Mouse (Mus musculus) ovary, postnatal 36 days (tissue): Measurements from ENCODE around the gene Gm49395.

ENCODE experiments used
- DNase-seq: peaks from one replicate; pipeline ENCODE4 v3.0.0; 2022; ENCODE audit warnings: low spot score, mixed read lengths

The Gm49395 gene

DNA sequence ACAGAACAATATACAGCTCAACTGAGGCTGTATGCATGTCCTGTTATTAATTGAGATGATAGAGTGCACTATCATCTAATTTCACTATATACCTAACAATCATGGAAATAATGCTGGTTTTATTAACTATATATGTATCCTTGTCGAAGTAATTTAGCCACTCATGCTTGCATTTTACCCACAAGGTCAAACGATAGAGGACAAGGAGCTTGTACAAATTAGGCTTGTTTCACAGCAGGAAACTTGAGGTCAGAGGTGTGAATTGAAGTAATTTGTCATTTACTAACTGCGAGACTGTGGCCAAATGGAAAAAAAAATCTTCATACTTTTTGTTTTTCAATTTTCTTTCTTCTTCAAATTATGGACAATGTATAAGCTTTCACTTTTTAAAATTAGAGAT, 3.5 kb downstream of the Gm49395 start:
- no peak for DNase-seq

DNA sequence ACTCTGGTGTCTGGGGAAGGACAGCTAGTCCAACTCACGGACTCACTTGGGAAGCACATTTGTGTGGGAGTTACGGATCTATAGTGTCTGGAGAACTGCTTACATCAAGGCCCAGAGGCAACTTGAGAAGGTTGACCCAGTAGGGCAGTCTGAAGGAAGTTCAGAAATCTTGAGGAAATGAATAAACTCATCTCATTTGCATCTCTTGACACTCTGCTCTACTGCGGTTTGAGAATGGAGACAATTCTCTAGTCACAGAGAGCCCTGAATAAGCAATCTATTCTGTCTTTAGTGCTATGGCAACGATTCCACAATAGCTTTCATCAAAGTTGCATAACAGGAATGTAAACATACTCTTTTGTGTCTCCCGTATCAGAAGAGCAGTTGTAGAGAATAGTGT, 4.8 kb downstream of the Gm49395 start:
- no peak for DNase-seq

DNA sequence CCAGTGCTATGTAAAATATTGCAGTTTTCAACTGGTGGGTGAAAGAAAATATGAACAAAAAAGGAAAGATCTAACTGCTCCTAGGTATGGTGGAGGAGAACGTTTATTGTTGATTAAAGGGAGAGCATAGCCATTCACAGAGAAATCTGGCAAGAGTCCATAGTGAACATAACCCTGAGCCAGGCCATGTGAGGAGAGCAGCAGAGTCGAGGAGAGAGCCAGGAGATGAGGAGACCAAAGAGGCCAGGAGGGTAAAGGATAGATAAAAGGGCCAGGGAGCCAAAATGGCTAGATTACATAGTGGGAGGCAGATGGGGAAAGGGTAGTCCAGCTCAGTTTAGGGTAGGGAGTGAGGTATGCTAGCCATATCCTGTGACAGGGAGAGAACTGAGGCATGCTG, 5.5 kb downstream of the Gm49395 start:
- DNase-seq = no peak

DNA sequence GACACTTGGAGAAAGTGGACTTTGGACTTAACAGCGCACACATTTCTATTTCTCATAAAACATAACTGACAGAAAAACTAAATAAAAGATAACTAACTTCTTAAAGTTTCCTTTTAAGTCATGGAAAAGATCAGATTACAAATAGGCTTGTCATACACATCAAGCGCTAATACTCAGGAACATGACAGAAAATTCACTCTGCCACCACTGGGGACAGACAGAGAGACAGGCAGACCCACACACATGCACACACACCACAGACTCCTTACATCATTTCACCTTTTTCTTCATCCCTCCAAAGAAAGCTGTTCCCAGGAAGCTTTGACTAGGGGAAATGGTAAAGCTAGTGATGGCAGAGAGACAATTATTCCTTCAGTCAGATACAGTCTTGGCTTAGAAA, 6.3 kb downstream of the Gm49395 start:
- no peak for DNase-seq

DNA sequence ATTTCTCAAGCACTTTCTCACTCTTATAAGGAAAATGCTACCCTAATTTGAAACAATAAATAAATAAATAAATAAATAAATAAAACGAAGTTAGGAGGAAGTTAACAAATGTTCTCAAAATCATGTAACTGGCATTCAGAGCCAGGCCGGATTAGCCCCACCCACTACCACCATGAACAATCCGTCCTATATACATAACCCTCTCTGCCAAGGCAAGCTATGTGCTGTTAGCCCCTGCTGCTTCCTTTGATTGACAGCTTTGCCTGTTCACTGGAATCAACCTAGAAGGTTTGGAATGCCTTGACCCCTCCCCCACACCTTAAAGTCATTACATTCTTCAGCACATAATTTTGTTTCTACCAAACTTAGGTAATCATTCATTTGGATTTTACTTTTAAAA, 10.2 kb downstream of the Gm49395 start:
- no peak for DNase-seq

DNA sequence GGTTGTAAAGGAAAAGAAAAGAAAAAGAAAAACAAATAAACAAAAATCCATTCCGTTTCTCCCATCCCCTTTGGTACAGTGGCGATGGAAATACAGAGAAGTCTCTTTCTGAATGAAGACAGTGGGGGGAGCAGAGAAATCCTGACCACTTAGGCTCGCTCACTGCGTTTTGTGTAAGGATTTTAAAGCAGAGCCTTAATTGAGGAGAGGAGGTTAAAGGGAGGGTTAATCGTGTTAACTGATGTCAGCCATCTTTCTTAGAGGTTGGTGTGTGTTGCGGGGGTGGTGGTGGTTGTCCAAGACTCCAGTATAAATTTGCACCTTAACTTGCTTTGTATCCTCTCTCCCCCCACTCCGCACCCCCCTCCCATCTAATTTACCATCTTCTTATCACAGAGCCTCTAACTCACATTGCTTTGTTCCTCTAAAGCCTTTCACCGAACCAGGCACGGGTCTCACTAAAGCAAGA, 10.7 kb downstream of the Gm49395 start:
- no peak for DNase-seq

DNA sequence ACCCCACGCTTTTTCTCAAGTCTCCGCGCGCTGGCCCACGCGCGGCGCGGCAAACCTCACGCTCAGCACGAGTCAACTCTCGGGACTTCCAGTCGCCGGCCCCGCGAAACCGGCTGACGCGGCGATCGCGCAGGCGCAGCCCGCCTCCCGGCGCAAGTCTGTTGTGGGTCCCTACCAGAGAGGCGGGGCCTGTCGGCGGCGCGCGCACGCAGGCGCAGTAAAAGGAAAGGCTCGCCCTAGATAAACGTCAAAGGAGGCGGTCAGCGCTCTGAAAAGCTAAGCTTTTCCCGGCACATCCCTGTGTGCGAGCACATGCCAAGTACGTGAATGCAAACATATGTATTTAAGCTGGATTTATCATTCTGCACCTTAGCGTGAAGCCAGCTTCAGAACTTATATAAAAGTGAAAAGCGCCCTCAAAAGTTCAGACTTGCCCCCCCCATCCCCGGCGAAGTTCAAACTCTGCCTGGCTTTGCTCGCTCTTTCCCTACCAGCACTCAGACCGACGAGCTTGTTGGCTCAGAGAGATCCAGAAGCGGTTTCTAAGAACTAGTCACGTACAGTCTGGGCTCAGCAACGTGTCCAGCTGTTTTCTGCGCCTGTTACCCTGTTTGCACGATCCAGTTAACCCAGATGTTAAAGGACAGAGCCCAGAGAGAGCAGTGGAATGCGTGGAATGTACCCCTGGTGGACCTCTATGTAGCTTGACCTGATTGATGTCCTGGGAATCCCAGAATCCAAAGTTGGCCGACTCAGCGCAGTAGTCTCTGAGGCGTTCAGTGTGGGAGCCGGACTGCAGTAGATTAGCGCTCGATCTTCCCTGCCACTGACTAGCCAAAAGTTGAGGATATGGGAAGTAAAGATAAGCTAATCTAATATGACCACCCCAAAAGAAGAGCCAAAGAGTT, 11.4 kb downstream of the Gm49395 start, which contains the start of gene Pelo:
TSS of gene Pelo (minus strand) at position 118 of the 908 bp plus-strand sequence.
- DNase-seq = peak; percentile 96

DNA sequence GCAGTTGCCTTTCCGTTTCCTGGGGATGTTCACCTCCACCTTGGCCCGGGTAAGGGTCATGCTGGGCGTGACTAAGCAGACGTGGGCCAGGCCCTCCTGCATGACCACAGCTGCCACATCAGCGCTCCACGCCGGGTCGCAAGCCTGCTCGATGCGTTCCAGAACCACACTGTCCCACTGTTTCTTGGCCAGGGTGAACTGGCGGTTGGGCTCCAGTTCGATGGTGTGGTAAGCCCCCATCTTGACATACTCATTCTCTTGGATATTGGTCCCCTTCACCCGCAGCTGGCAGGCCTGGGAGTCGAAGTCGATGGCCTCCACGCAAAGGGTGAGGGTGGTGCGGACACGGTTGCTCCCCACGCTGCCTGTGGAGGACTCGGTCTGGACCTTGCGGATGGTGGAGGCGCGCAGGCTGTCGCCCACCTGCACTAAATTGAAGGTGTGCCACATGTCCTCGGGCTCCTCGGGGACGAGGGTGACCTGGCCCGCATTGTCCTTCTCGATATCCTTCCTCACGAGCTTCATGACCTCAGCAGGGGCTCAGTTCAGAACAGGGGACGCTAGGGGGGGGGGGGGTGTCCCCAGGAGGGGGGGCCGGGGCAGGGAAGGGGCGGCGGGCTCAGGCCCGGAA, 12.2 kb downstream of the Gm49395 start:
- peak; percentile 27 for DNase-seq

DNA sequence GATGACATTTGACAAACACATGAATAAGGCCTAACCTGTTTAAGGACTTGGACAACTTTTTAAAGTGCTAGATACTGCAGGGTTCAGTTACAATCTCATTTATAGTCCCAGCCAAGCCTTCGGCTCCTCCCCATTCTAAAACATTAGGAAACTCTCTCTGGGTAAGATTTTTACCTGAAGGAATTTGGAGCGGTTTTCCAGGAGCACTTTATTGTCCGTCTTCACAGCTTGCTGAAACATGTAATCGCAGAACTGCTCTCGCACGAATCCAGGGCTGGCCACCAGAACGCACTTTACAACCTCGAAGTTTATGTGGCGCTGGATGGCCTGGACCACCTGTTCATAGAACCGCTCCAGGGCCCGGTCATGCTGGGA, 12.7 kb downstream of the Gm49395 start:
- no peak for DNase-seq

DNA sequence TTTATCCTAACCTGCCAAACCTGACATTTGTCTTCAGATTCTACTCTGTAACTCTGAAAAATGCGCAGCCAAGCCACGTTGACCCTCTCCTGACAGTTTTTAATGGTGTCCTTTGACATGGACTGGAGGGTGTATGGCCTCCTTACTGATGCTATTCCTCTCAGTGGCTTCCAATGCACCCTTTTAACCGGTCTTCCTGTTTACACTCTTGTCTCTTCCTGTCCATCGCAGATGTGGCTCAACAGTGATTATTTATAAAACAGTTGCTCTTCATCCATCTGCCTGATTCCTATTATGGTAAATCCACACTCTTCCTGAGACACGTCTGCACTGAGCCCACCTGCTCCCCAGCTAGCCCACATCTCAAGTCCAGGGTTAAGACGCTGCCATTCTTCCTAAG, 15.7 kb downstream of the Gm49395 start:
- no peak for DNase-seq

DNA sequence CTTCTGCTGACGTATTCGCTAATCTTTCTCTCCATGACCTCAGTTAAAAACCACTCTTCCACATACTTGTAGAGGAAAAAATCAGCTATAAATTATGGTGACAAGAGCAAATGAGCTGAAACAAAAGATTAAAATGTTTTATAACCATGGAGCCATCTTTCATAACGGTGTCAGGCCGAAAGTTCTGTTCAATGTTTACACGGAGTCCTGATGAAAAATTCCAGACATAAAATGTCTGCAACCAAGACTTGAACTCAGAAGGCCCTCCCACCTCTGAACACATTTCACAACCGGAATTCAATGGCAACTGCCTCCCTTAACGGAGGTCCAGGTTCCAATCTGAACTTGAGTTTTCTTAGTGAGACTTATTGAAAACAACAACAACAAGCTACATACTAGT, 19.4 kb downstream of the Gm49395 start:
- DNase-seq = no peak

DNA sequence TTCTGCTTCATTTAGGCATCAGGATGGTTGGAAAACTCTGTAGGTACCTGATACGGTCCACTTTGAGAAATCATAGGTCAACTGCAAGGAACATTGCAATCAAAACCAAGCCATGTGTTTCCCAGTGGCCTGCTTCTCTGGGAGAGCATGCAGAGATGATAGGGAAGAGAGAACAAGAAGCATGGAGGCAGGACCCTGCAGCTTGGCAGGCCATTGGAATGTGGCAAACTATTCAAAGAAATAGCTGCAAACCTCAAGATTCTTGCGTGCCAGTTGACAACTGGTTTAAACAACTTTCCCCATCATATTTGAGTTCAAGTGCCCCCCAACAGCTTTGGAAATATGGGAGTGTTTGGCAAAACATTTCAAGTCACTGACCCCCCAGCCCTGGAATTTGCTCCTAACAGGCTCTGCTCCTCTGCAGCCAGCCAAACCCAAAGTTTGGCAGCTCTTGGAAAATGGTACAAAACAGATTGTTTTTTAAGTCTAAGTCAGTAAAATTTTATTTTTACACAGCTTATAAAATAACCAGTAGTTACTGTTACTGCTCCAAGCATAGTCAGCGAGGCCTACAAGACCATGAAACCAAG, 21.6 kb downstream of the Gm49395 start:
- DNase-seq = no peak

DNA sequence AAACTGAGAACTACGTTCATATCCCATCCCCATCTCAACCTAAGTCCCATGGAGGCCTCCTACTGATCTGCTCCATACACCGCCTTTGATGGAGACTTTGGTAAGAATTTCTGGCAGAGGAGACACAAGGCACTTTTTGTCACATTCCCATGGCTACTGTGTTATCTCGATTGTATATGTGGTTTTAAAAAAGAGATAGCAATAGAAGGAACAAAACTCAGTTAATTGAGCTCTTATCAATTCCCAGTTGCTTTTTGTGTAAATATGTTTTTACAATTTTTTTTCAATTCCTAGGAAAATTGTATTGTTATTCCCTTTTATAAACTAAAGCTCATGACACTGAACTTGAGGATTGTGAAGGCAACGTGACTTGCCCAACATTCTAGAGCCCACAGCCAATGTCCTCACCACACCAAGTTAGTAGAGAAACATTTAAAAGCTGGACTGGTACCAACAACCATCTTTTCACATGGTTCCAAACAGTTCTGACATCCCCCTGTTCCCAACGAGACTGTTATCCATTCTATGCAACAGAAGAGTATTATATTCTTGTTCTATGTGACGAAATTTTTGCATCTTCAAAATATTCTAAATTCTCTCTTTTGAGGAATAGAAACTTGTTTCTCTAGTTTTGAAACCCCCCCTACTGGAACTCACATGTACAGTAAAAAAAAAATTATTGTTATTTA, 22.6 kb downstream of the Gm49395 start:
- DNase-seq = no peak

DNA sequence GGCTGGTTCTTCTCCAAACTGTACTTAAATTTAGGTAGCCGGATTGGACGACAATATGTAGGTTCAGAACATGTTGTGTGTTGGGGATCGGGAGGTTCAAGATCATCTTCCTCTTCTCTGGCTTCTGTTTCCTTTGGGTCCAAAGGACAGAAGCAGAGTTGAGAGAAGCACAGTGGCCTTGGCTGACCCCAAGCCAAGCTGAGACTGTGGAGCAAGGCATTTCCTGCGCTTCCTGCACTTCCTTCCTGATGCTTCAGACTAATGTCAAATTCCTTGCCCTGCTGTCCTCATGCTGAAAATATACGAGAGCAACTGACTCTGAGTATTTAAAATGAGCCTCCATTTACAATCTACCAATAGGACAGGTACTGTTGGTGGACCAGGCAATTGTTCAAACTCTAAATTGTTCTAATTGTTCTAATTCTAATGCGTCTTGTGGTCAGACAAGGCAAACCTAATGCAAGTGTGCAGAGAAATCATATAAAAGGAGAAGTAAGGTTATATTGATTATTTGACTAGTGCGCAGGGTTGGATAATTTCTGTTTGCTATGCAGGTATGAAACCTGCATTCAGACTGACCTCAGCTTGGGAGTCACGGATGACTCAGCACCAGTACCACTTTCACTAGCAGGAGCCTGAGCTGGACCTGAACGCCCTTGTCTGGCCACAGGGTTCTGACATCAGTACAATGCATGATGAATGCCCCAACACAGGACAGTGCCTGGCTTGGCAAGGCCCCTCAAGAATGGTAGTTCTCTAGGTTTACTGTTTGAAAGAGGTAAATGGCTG, 24.2 kb downstream of the Gm49395 start:
- no peak for DNase-seq

DNA sequence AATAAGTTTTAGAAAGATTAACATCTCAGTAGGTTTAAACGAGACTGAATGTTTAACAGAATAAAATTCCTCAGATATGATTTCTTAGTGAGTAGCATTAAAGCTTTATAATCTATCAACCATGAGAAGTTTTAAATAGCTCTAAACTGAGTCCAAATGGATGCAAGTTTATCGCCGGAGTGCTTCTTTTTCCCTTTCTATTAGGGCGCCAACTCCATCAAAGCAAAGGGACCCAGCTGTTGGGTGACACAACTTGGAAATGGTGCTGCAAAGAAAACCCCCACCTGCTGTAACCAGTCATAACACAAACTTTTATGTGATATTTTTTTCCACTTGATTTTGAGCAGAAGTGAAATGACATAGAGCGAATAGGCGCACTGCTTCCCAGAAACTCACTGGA, 29.3 kb downstream of the Gm49395 start:
- no peak for DNase-seq

DNA sequence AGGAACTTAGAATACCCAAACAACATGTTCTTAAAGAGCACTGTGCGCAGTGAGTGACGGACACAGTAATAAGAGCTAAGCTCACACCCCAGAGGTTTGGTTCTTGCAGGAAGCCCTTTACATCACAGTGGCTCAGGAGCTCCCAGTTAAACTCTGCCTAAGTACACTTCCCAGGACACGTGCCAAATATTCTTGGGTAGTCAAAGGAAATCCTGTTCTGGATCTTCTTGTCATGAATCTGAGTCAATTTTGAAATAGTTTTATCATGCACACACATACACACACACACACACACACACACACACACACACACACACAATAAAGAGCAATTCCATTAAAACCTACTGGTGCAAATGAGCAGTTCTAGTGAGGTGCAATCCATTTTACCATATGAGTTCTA, 30.3 kb downstream of the Gm49395 start:
- DNase-seq = no peak

DNA sequence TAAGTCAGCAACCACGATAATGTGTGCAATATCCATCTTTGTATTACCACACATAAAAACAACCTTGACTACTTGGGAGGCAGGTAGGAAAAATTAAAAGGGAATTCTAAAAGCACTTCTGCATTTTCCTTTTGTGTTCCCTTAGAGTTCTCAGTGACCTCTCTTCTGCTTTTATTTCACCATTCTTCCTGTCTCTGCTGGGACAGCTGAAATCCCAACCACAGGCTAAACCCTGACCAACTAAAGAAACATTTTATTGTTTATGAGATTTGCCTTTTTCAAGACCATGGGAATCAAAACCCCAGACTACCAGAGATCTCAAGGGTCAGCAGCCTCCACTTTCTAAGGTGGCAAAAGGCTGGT, 33.8 kb downstream of the Gm49395 start:
- DNase-seq = no peak

DNA sequence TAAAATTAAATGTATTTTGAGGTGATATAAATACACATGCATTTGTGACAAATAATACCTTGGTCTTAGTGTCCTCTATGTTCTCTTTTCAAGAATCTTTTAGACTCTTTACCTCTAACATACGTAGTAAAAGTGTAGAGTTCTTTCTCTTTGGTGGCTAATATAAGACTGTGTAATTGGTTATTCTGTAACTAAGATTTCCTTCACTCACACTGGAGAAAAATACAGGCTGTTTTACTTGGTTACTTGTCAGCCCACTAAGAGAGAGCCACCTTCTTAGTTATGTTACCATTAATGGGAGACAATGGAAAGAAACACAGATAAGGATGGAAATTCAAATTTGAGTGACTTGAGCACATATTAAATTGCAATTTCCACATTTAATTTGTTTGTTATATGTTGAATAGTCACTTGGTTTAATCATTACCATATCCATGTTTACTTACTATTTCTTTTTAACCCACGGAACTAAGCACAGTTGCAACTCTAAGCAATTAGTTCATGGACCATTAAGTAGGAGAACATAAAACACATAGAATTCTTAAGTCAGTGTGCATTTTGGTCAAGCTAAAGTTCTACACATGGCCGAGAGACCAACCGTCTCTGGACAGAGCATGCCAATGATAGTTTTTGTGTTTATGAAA, 34.3 kb downstream of the Gm49395 start:
- no peak for DNase-seq

DNA sequence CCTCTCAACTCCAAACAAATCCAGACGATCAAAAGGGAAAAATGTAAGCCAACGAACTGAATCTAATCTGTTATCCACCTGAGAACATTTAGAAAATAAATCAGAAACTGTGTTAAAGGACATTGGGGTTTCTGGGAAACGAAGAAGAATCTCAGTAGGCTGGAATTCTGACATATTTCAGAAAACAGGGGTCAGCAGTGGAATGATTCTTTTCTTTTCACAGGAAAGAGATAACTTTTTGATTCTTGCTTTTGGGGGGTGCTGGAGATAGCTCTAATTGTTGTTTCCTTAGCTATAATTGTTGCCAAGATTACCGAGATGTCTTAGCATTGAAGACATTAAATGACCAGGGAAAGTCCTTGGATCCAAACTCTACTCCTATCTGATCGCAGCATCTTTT, 44.2 kb downstream of the Gm49395 start:
- no peak for DNase-seq

DNA sequence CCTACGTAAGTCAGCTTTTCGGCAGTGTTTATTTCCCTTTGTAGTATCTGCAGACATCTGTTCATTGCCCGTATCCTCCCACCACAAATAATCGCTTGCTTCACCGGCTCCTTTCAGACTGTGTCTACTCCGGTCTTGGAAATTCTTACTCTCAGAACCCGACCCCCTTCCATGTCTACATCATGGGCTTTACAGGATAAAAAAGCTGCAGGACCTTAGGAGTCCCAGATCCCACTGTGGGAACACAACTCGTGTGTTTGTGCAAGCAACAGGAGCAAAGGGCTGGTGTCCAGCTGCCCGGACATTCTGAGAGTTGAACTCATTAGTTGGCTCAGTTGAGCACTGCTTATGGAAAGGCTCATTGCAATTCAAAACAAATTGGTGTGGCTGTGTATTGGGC, 46.9 kb downstream of the Gm49395 start:
- DNase-seq = no peak

DNA sequence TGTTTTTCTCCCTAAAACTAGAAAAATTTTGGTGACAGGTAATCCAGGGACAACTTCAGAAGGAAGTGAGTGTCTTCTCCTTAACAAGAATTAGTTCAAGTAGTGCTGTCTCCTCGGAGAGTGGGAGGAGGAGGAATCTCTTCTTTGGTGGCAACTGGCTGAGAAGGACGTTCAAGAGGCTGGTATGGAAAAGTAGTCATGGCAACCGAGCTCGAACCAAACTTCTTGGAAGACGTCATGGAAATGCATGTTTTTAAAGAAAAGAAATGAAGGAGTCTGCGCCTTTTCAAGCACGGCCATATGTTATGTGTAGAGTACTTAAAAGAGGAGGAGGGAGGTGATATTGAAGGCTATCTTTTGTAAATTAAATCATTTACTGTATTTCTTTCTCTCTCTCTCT, 49.2 kb downstream of the Gm49395 start:
- DNase-seq = no peak
